Mouse (Mus musculus) left cerebral cortex, postnatal 25 days (tissue): ENCODE measurements at regions not wholly inside any gene's neighbourhood (a gene's known extent, or its start where the extent isn't known, plus 50 kb on each side); places are given as distances from the start of the nearest gene placed in this dataset.

ENCODE experiments used
- DNase-seq, 2 experiments: peaks; one replicate each; pipeline ENCODE4 v3.0.0; 2022; ENCODE audit warnings: low spot score in 2 of 2, mixed read lengths in 1 of 2
- intact Hi-C: fragments of 180-260 bp; cut with DNase I; formaldehyde crosslinking; loops from one replicate; pipeline ENCODE4 v1.15.1; 2025

DNA sequence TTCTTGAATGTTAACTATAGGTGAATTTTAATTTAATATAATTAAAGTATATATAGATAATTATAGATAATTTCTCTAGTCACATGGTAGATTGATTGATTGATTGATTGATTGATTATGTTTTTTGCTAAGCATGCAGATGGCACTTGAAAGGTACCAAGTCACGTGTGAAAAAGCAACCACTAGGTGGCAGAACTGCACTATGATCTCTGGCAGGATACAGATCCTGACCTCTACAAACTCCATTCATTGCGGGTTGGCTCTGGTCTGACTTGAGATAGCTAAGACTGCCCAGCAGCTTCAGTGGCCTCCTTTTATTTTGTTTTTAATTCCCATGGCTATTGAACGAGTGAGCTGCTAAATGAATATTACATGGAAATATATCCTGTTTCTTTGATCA, 229.7 kb upstream of the Grm3 start:
- intact Hi-C loops = loop anchor here (10.0 kb wide), 1 partner anchor 680 kb away; no protein-coding TSS in a partner anchor
- DNase-seq = peak; percentile 3 to 6

DNA sequence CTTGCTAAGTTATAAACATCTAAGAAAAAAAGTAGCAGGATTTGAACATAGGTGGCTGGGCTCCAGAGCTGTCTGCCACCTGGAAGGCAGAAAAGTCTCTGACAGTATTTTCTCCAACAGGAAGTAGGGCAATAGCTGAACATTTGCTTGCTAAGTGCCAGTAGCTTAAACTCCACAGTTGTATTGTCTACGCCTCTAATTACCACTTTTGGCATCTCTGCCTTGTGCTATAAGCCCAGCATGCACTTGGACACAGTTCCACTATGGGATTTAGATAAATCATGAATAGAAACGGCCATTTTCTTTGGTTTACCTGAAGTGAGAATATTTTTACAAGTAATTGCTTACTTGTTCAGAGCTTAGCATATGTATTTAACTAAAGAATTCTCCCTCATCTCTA, 213.8 kb upstream of the Grm3 start:
- intact Hi-C loops = no loop called here
- DNase-seq = no peak

DNA sequence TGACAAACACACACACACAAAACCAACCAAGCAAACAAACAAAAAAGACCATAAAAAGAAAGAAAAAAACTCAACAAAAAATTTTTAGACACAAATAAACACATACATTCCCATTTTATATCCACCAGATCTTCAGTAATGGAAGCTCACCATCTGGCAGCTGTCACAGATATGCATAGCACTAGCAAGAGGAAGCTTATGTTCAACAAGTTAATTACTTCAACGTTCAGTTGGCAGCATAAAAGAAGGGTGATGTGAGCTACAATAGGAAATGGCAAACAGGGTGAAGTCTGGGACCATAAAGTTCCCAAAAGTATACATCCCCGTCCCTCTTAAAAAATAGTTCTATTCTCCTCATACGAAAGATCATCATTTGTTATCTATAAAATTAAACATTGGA, 188.0 kb upstream of the Grm3 start:
- intact Hi-C loops = no loop called here
- DNase-seq = peak in 1 of 2 experiments; percentile 45

DNA sequence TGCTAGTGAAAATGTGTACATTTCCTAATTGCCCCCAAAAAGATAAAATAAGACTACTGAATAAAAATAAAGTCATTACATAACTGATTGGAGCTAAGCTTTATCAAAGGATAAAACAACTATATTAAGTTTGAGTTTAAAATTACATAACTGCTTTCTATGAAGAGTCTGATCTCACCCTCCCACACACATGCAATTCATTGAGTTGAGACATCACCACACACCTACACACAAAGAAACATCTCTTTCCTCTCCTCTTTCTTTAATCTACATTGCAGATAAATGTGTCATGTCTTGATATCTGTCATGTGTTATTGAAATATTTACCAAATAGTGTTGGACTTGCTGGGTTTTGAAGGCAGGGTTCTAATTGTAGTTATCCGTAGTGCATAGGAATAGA, 186.8 kb upstream of the Grm3 start:
- DNase-seq = peak; percentile 15 to 73
- intact Hi-C loops = no loop called here

DNA sequence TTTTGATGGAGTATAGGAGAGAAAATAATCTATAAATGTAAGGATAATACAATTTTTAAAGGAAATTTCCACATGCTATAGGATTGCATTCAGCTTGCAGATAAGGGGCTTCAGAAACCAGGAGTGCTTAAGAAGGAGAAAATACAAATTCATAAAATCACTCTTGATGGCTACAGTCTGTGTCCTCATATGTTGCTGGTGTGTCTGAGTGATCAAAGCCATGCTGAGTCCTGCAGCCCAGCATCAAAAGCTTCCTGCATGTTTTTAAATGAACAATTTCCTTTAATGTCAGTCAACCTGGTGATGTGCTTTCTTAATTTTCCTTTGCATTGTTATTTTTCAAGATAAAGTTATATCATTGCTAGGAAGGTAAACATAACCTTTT, 186.1 kb upstream of the Grm3 start:
- intact Hi-C loops = no loop called here
- no peak for DNase-seq

DNA sequence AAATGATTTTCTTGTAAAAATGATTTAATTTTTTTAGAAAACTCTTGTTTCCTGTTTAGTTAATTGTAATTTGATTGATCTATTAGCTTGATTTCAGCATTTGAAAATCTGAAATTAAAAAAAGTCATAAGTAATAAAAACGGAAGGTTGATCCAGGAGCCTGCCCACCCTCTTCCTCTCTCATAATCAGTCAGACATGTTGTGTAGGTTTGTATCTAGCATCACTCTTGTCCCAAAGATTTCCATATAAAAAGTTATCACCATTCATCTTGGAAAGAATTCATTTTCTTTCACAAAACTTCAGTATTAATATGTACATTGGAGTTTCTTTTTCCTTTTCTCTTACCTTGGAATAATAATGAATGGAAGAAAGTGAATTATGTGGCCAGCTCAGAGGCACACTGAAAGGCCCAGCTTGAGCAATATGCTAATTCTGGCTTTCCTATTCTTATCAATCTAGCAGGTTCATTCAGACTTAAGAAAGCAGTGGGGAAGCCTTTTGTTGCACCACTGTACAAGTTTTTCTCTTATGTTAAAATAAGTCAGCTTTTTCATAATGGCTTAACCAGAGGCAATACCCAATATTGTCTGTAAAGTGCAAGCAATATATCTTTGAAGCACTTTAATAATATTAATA, 185.6 kb upstream of the Grm3 start:
- intact Hi-C loops = no loop called here

DNA sequence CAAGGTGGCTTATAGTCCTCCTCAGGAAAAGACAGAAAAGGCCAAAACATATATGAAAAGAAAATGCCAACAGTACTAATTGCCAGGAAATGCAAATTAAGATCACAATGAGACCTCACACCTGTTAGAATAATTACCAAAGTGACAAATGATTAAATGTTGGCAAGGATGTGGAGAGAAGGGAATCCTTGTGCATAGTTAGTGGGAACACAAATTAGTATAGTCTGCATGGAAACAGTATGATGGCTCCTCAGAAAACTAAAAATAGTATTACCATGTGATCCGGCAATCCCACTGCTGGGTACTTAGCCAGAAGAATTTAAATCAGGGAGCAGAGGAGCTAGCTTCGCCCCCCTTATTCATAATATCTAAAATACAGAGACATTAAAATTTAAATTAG, 170.3 kb upstream of the Grm3 start:
- DNase-seq = no peak
- intact Hi-C loops = no loop called here

More for the DNA sequence above, 185.6 kb upstream of the Grm3 start:
- no peak for DNase-seq

DNA sequence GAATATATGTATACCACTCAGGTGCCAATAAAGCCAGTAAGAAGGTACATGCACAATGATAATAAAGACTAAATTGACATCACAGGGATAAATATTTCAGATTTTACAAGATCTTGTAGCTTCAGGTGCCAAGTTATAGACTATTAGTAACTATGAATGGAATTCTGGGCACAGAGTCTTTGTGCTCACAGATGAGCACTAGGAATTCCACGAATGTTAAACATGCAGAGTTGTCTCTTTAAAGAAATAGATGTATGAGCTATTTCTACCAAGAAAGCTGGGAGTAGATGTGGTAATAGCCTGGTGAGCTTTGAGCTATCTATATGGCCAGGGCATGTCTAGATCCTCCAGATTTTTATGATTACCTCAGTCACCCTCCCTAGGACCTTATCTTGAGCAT, 153.1 kb upstream of the Grm3 start:
- intact Hi-C loops = no loop called here

DNA sequence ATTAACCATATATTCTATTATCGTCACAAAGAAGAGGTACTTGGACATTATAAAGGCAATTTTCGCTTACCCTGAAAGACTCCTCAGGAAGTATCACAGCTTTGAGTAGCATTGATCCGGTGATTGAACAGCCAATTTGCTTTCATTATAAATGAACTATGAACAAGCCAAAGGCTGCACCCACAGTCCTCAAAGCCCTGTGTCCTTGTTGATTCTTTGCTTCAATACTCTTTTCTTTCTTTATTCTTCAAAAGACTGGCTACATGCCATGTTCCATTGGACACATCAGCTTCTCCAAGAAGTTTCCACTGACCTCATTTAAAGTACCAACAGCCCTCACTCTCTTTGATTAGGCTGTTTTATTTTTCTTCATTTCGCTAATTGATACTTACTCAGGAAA, 144.1 kb upstream of the Grm3 start:
- intact Hi-C loops = no loop called here
- DNase-seq = peak in 1 of 2 experiments; percentile 38

More for the DNA sequence above, 153.1 kb upstream of the Grm3 start:
- no peak for DNase-seq

DNA sequence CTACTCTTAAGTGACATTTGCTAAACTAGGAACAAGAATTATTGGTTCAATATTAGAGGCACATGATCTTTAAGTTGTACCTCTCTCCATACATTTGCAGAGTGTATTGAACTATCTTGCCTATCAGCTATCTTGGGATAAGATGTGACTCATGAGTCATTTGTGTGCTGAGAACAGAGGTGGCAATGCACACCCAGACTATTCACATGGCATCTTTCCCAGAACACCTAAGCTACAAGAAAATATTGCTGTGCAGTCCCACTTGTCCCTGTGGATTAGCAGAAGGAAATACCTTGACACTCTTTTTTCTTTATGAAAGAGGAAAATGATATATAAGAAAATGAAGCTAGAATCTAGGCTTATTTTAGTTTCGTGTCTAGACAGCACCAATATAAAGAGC, 104.8 kb upstream of the Grm3 start:
- DNase-seq = peak in 1 of 2 experiments; percentile 9
- intact Hi-C loops = no loop called here

DNA sequence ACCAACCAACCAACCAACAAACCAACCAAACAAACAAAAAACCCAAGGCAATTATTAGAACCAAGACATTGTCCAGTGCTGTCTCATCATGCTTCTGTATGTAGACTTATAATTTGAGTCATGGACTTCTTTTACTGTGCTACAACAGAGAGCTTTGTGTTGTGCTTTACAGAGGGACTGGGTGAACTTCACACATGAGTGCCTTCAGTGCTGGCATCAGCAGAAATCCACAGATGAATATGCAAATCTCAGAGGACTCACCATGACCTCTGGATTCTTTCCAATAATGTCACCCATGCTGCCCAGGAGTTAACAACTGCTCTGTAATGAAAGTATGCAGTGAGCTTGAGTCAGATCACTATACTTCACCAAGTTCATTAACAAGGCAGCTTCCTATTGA, 76.7 kb upstream of the Grm3 start:
- intact Hi-C loops = no loop called here
- DNase-seq = no peak

DNA sequence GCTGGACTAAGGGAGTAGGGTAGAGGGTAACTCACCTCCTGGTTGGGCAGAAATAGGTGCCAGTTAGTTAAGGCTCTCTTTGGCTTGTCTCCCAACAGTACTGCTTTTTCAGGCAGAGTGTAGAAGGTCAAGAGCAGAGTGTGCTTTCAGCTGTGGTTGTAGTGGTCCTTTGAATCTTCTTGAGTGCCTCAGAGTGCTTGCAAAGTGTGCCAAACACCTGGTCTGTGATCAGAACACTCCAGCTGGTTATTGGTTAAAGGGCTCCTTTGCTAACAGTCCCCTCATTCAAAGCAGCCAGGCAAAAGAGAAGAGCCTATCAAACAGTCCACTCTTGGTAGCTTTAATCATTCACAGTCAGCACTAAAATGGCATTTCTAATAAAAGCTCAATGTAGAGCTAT, 56.1 kb upstream of the Grm3 start:
- intact Hi-C loops = no loop called here

More for the DNA sequence above, 56.1 kb upstream of the Grm3 start:
- DNase-seq = no peak
